Mouse (Mus musculus): ENCODE measurements around the gene Psma6. TPM values are rescaled to one million over a fixed set of nuclear protein-coding genes. Genes with fewer than 3 reads are reported as not detected.

Psma6 gene
- polyA plus RNA-seq, 1 experiment from 2014 or later, result 405 TPM

GRCm38 (mm10) chr12:55432284-55432919, 48.4 kb downstream of the Psma6 start:
- H3K9ac ChIP-seq, result no peak overlapping the region
- 92% methylated on average over 7 of the region's 7 CpGs for WGBS
- H3K27ac ChIP-seq, result no peak overlapping the region
- H3K36me3 ChIP-seq, result no peaks in the 10 kb centered on the region
- no peak overlapping the region for H3K4me3 ChIP-seq (replicated peaks)
- peaks cover 12% of the 10 kb centered on the region for H3K4me1 ChIP-seq
- no peak for ATAC-seq (replicated peaks; ENCODE audit: low FRiP score)
- H3K9me3 ChIP-seq (replicated peaks), result no peaks in the 10 kb centered on the region
- no peaks in the 10 kb centered on the region for H3K27me3 ChIP-seq
- no peak overlapping the region for H3K4me2 ChIP-seq

- WGBS, result 94% methylated on average over 8 of the region's 8 CpGs
- no peak for ATAC-seq (replicated peaks; ENCODE audit: low FRiP score)
- H3K4me1 ChIP-seq, result peaks cover 14% of the 10 kb centered on the region
- H3K9ac ChIP-seq, result no peak overlapping the region
- H3K36me3 ChIP-seq, result no peaks in the 10 kb centered on the region
- no peak overlapping the region for H3K4me3 ChIP-seq (replicated peaks)
- no peak overlapping the region for H3K27ac ChIP-seq
- no peaks in the 10 kb centered on the region for H3K9me3 ChIP-seq (replicated peaks)
- H3K4me2 ChIP-seq, result no peak overlapping the region
- no peaks in the 10 kb centered on the region for H3K27me3 ChIP-seq
Observed at GRCm38 (mm10) chr12:55432920-55433284, 48.9 kb downstream of the Psma6 start.

GRCm38 (mm10) chr12:55433802-55434435, 49.9 kb downstream of the Psma6 start:
- Histone ChIP-seq H3K36me3 (no peaks in the 10 kb centered on the region), H3K4me2 (no peak overlapping the region), H3K27me3 (no peaks in the 10 kb centered on the region), H3K4me3 (replicated peaks) (no peak overlapping the region), H3K9me3 (replicated peaks) (no peaks in the 10 kb centered on the region), H3K9ac (no peak overlapping the region), H3K27ac (peak overlapping the region; percentile 25; the same call in 1 of the 2 replicates), H3K4me1 (peaks cover 23% of the 10 kb centered on the region)
- WGBS, result 47% methylated on average over 8 of the region's 8 CpGs
- ATAC-seq (replicated peaks; ENCODE audit: low FRiP score), result no peak

DNA sequence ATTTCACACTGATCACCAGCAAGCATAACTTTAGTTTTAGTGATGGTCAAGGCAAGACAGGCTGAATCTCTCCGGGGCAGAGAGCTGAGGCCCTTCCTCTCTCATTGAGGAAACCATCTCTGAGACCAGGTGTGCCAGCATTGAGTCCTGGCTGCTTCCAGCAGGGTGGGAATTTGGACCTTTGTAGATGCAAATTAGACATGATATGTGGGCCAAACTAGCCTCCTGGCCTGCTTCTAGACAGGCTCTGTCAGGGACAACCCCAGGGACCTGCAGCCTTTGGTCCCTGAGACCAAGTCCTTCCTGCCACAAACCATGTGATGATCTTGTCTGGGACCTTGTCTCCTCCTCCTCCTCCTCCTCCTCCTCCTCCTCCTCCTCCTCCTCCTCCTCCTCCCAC, 51.1 kb downstream of the Psma6 start:
- H3K36me3 ChIP-seq, result no peaks in the 10 kb centered on the region
- H3K27me3 ChIP-seq, result no peaks in the 10 kb centered on the region
- 69% methylated on average over 1 of the region's 1 CpGs for WGBS
- H3K4me2 ChIP-seq, result no peak overlapping the region
- H3K9ac ChIP-seq, result no peak overlapping the region
- no peaks in the 10 kb centered on the region for H3K9me3 ChIP-seq (replicated peaks)
- no peak for ATAC-seq (replicated peaks; ENCODE audit: low FRiP score)
- H3K4me3 ChIP-seq (replicated peaks), result no peak overlapping the region
- H3K27ac ChIP-seq, result no peak overlapping the region
- peaks cover 23% of the 10 kb centered on the region for H3K4me1 ChIP-seq

DNA sequence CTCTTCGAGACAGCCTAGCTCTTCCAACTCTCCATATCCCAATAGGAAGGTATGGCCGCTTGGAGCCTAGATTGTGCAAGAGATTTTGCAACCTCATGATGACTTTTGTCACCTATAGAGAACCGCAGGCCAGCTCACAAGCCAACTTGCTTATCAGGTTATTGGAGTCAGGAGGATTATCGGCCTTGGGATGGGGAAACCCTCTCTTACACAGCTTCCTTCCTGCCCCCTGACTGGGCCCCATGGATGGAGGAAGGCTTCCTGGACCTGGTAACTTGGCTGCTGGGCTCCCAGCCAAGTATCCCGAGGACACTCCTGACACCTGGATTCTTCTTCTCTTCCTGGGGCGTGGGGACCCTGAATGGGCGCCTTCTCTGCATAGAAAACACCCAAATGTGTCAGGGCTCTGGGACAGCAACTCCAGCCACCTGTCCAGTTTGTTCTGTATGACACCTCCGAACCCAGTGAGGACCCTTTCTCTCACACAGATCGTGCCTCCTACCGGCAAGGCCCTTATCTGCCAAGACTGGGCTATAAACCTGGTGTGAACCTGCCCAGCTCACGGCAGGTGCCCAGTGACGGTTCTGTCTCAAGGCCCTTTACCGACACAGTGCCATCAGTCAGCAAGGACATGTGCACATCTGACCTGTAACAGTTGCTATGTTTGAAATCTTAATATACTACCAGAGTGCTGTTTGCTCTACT, 53.3 kb downstream of the Psma6 start:
- Histone ChIP-seq H3K27me3 (no peaks in the 10 kb centered on the region), H3K4me3 (replicated peaks) (no peak overlapping the region), H3K36me3 (no peaks in the 10 kb centered on the region), H3K4me1 (peaks cover 23% of the 10 kb centered on the region), H3K4me2 (no peak overlapping the region), H3K9me3 (replicated peaks) (no peaks in the 10 kb centered on the region), H3K9ac (no peak overlapping the region), H3K27ac (no peak overlapping the region)
- WGBS, result 57% methylated on average over 13 of the region's 13 CpGs
- ATAC-seq (replicated peaks; ENCODE audit: low FRiP score), result 0 out of 2 replicates have a peak, but pooled peaks have one; percentile 10

- peaks cover 29% of the 10 kb centered on the region for H3K4me1 ChIP-seq
- no peaks in the 10 kb centered on the region for H3K27me3 ChIP-seq
- H3K4me3 ChIP-seq (replicated peaks), result no peak overlapping the region
- H3K9me3 ChIP-seq (replicated peaks), result no peaks in the 10 kb centered on the region
- WGBS, result 71% methylated on average over 10 of the region's 10 CpGs
- ATAC-seq (replicated peaks; ENCODE audit: low FRiP score), result no peak
- H3K27ac ChIP-seq, result peak overlapping the region; percentile 82
- no peaks in the 10 kb centered on the region for H3K36me3 ChIP-seq
- H3K4me2 ChIP-seq, result peak overlapping the region; percentile 47
- no peak overlapping the region for H3K9ac ChIP-seq
Observed at GRCm38 (mm10) chr12:55438058-55438457, 54.0 kb downstream of the Psma6 start.

DNA sequence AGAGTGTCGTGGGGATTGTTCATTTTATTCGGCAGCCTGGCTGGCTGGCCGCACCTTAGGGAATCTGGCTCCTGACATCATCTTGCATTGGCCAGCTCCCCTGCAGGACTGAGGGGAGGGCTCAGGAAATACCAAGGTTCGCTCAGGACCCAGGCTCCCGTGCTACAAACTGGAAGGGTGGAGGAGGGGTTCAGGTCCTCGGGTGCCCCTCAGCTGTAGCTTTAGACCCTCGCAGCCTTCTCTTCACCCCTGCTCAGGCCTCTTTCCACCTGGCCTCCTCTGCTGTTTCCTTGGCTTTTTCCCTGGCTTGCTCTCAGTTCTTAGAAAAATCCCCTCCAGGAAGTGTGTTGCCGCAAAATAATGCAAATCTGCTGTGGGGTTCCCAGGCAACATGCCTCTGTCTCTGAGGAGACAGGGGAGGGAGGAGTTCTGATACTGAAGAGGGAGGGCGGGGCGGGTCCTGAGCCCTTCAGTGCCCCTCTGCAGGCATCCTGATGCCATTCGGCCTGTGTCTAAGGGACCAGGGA, 54.7 kb downstream of the Psma6 start:
- H3K27ac ChIP-seq, result peak overlapping the region; percentile 82
- peak; percentile 57; the same call in 1 of the 2 replicates for ATAC-seq (replicated peaks; ENCODE audit: low FRiP score)

GRCm38 (mm10) chr12:55440416-55440815, 56.4 kb downstream of the Psma6 start:
- H3K27ac ChIP-seq, result no peak overlapping the region
- H3K4me3 ChIP-seq (replicated peaks), result no peak overlapping the region
- peaks cover 33% of the 10 kb centered on the region for H3K4me1 ChIP-seq
- H3K36me3 ChIP-seq, result no peaks in the 10 kb centered on the region
- no peak for ATAC-seq (replicated peaks; ENCODE audit: low FRiP score)
- H3K27me3 ChIP-seq, result no peaks in the 10 kb centered on the region
- no peak overlapping the region for H3K4me2 ChIP-seq
- H3K9ac ChIP-seq, result no peak overlapping the region
- no peaks in the 10 kb centered on the region for H3K9me3 ChIP-seq (replicated peaks)
- 74% methylated on average over 5 of the region's 5 CpGs for WGBS

More for the DNA sequence above, 54.7 kb downstream of the Psma6 start:
- Histone ChIP-seq H3K4me1 (peaks cover 32% of the 10 kb centered on the region), H3K36me3 (no peaks in the 10 kb centered on the region), H3K9me3 (replicated peaks) (no peaks in the 10 kb centered on the region), H3K27me3 (no peaks in the 10 kb centered on the region), H3K4me2 (peak overlapping the region; percentile 47), H3K9ac (no peak overlapping the region), H3K4me3 (replicated peaks) (peak overlapping the region; percentile 17; the same call in 1 of the 2 replicates)
- WGBS, result 11% methylated on average over 11 of the region's 11 CpGs

DNA sequence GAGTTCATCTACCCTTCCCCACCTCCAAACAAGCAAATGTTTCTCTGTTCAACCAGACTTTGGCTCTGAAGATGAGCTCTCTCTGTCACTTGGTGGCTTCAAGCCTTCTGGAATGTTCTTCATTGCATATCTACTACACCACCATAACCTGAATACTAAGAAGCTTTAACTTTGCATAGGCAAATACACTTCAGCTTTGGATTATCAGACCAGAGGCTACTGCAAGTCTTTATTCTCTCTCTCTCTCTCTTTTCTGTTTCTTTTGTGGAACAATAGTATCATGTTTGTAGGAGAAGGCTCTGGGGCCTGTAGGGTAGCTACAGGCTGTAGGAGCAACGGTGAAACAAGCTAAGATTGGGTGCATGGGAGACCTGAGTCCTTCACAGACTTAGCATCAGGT, 58.2 kb downstream of the Psma6 start:
- WGBS, result 90% methylated on average over 1 of the region's 1 CpGs
- H3K27me3 ChIP-seq, result no peaks in the 10 kb centered on the region
- no peak overlapping the region for H3K4me3 ChIP-seq (replicated peaks)
- no peak overlapping the region for H3K27ac ChIP-seq
- no peaks in the 10 kb centered on the region for H3K9me3 ChIP-seq (replicated peaks)
- ATAC-seq (replicated peaks; ENCODE audit: low FRiP score), result no peak
- peaks cover 41% of the 10 kb centered on the region for H3K4me1 ChIP-seq
- no peaks in the 10 kb centered on the region for H3K36me3 ChIP-seq
- H3K4me2 ChIP-seq, result no peak overlapping the region
- no peak overlapping the region for H3K9ac ChIP-seq

DNA sequence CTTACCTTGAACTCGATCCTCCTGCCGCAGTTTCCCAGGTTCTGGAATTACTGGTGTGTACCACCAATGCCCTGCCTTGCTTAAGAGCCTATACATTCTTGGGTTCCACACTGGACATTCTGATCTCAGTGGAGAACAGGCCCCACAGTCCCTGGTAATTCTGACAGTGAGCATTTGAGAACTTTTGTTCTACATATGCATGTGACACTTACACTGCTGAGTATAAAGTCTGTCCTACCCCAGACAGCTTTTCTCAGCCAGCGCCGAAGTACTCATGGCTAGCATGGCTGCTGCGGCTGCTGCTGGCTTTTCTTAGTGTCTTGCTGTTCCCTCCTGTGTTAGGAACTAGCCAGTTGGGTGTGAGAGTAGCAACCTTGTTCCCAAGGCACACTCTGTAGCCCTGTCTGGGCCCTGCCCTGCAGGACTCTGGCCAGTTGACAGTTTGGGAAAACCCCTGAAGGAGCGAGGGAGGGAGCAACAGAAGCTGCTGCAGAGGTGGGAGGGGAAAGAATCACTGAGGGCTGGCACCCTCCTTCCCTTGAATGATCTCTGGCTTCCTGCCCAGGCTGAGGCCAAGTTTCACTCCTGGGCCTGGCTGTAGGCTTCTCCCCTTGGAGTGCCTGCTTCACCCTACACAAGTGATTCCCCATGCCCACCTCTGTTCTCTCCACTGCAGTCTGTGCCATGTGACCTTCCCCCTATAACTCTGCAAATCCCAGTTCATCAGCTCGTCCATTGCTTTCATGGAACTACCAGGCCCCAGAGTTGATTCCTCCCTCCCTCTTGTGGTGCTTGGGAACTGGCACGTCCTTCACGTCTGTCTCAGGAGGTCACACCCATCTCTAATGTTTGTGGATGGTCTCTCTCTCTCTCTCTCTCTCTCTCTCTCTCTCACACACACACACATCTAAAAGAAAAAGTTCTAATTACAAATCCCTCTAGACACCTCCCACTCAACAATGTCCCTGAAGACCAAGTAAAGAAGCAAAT, 59.1 kb downstream of the Psma6 start:
- no peaks in the 10 kb centered on the region for H3K9me3 ChIP-seq (replicated peaks)
- H3K4me2 ChIP-seq, result no peak overlapping the region
- peak; percentile 31; the same call in 1 of the 2 replicates for ATAC-seq (replicated peaks; ENCODE audit: low FRiP score)
- H3K4me1 ChIP-seq, result peaks cover 40% of the 10 kb centered on the region
- H3K27ac ChIP-seq, result peak overlapping the region; percentile 35; the same call in 1 of the 2 replicates
- no peaks in the 10 kb centered on the region for H3K27me3 ChIP-seq
- H3K36me3 ChIP-seq, result no peaks in the 10 kb centered on the region
- 0 out of 2 replicates have a peak overlapping the region, but pooled peaks have one; percentile 7 for H3K9ac ChIP-seq
- H3K4me3 ChIP-seq (replicated peaks), result no peak overlapping the region
- 57% methylated on average over 9 of the region's 9 CpGs for WGBS

GRCm38 (mm10) chr12:55444031-55444451, 60.0 kb downstream of the Psma6 start:
- Histone ChIP-seq H3K27me3 (no peaks in the 10 kb centered on the region), H3K4me3 (replicated peaks) (no peak overlapping the region), H3K9me3 (replicated peaks) (no peaks in the 10 kb centered on the region), H3K36me3 (no peaks in the 10 kb centered on the region), H3K27ac (no peak overlapping the region), H3K4me2 (no peak overlapping the region), H3K4me1 (peaks cover 32% of the 10 kb centered on the region), H3K9ac (no peak overlapping the region)
- WGBS, result 70% methylated on average over 4 of the region's 4 CpGs
- no peak for ATAC-seq (replicated peaks; ENCODE audit: low FRiP score)

All from kidney, embryonic 15.5 days (tissue).